Mouse (Mus musculus) limb, embryonic 13.5 days (tissue): Measurements from ENCODE around the gene Prkd2. TPM values are rescaled to one million over a fixed set of nuclear protein-coding genes. Genes with fewer than 3 reads are reported as not detected.

Source experiments
- ATAC-seq: fragments of 200-750 bp; cut with Nextera tagmentation; 2 replicates; pipeline ENCODE4 v1.8.0; 2017; ENCODE audit warnings: low read depth, moderate number of reproducible peaks, moderate TSS enrichment; ENCODE audit not compliant: low FRiP score
- H3K27ac ChIP-seq: fragments of 300-500 bp; sonication (generic); 2 replicates; pipeline ENCODE4 v1.5.1; 2015; ENCODE audit warnings: inconsistent platforms, mild to moderate bottlenecking, moderate library complexity
- H3K27me3 ChIP-seq: fragments of 300-500 bp; sonication (generic); 2 replicates; pipeline ENCODE4 v1.6.1; 2015; ENCODE audit warnings: mild to moderate bottlenecking, inconsistent platforms
- H3K36me3 ChIP-seq: fragments of 300-500 bp; sonication (generic); 2 replicates; pipeline ENCODE4 v1.6.1; 2015; ENCODE audit warnings: inconsistent platforms, mild to moderate bottlenecking, moderate library complexity
- H3K4me1 ChIP-seq: fragments of 300-500 bp; sonication (generic); 2 replicates; pipeline ENCODE4 v1.6.1; 2015; ENCODE audit warnings: inconsistent platforms
- H3K4me2 ChIP-seq: fragments of 300-500 bp; sonication (generic); replicated peaks from 2 replicates; pipeline ENCODE4 v1.6.1; 2015; ENCODE audit warnings: inconsistent platforms, mild to moderate bottlenecking, moderate library complexity
- H3K4me3 ChIP-seq: fragments of 300-500 bp; sonication (generic); 2 replicates; pipeline ENCODE4 v1.5.1; 2015; ENCODE audit warnings: moderate library complexity, mild to moderate bottlenecking, inconsistent platforms
- H3K9ac ChIP-seq: fragments of 300-500 bp; sonication (generic); 2 replicates; pipeline ENCODE4 v1.6.1; 2015; ENCODE audit warnings: mild to moderate bottlenecking, inconsistent platforms
- H3K9me3 ChIP-seq: fragments of 300-500 bp; sonication (generic); 2 replicates; pipeline ENCODE4 v1.6.1; 2016; ENCODE audit warnings: inconsistent platforms
- WGBS: fragments of 180-500 bp; shearing (Covaris S2); methylation state at CpG from one replicate; pipeline ENCODE4 v1.1.7; 2015; 5-methylcytosine and 5-hydroxymethylcytosine counted together
- polyA plus RNA-seq: library from polyadenylated mRNA; unstranded; fragments of >200 nt; fragmentation: Nextera tagmentation; extraction: Ambion mirVana; gene quantifications from 2 replicates; pipeline ENCODE4 v1.2.1, GENCODE M21; 2015

Prkd2 gene
- polyA plus RNA-seq, 1 experiment from 2014 or later: 20.8 TPM

- Histone ChIP-seq H3K4me2 (peak overlapping the region; percentile 44), H3K27ac (no peak overlapping the region)
Measured at GRCm38 (mm10) chr7:16885905-16886304, 43.2 kb downstream of the Prkd2 start.

GRCm38 (mm10) chr7:16890536-16890935 lies 47.8 kb downstream of the Prkd2 start:
- Histone ChIP-seq H3K27me3 (no peaks in the 10 kb centered on the region), H3K27ac (peak overlapping the region; percentile 99), H3K4me2 (peak overlapping the region; percentile 76), H3K36me3 (peaks cover 37% of the 10 kb centered on the region), H3K4me3 (peak overlapping the region; percentile 46), H3K9me3 (peaks cover 10% of the 10 kb centered on the region), H3K9ac (peak overlapping the region; percentile 64), H3K4me1 (peaks cover 62% of the 10 kb centered on the region)
- 11% methylated on average over 6 of the region's 6 CpGs for WGBS
- no peak for ATAC-seq

More at GRCm38 (mm10) chr7:16885905-16886304, 43.2 kb downstream of the Prkd2 start:
- Histone ChIP-seq H3K9me3 (peaks cover 21% of the 10 kb centered on the region), H3K4me1 (peaks cover 20% of the 10 kb centered on the region), H3K36me3 (peaks cover 84% of the 10 kb centered on the region), H3K4me3 (peak overlapping the region; percentile 34), H3K27me3 (no peaks in the 10 kb centered on the region), H3K9ac (no peak overlapping the region)
- ATAC-seq: no peak
- 58% methylated on average over 54 of the region's 59 CpGs for WGBS

GRCm38 (mm10) chr7:16890944-16891343 lies 48.2 kb downstream of the Prkd2 start:
- Histone ChIP-seq H3K4me2 (peak overlapping the region; percentile 76), H3K27me3 (no peaks in the 10 kb centered on the region), H3K4me3 (peak overlapping the region; percentile 46), H3K9ac (peak overlapping the region; percentile 64), H3K9me3 (peaks cover 6% of the 10 kb centered on the region), H3K36me3 (peaks cover 33% of the 10 kb centered on the region), H3K27ac (peak overlapping the region; percentile 99), H3K4me1 (peaks cover 62% of the 10 kb centered on the region)
- WGBS: 2% methylated on average over 23 of the region's 23 CpGs
- peak; percentile 86 for ATAC-seq

GRCm38 (mm10) chr7:16891641-16892351 lies 49.1 kb downstream of the Prkd2 start, which contains the start of gene Gng8:
Gene Gng8, plus strand, starts transcription at chr7:16891786.
- peaks cover 62% of the 10 kb centered on the region for H3K4me1 ChIP-seq
- peak; percentile 85 for ATAC-seq

GRCm38 (mm10) chr7:16892352-16892730 lies 49.6 kb downstream of the Prkd2 start:
- Histone ChIP-seq H3K4me3 (peak overlapping the region; percentile 46), H3K27ac (no peak overlapping the region; the same call in 1 of the 2 replicates), H3K27me3 (no peaks in the 10 kb centered on the region), H3K4me2 (peak overlapping the region; percentile 76), H3K9ac (peak overlapping the region; percentile 60), H3K9me3 (no peaks in the 10 kb centered on the region), H3K4me1 (peaks cover 62% of the 10 kb centered on the region), H3K36me3 (peaks cover 26% of the 10 kb centered on the region)
- no peak; the same call in 1 of the 2 replicates for ATAC-seq
- 33% methylated on average over 9 of the region's 9 CpGs for WGBS

More at GRCm38 (mm10) chr7:16891641-16892351, 49.1 kb downstream of the Prkd2 start, which contains the start of gene Gng8:
- under 1% methylated on average over 30 of the region's 30 CpGs for WGBS
- Histone ChIP-seq H3K27ac (peak within 1 kb of the TSS; percentile 99), H3K9me3 (no peaks in the 10 kb centered on the region), H3K4me2 (peak within 1 kb of the TSS; percentile 76), H3K27me3 (no peaks in the 10 kb centered on the region), H3K36me3 (peaks cover 27% of the 10 kb centered on the region), H3K4me3 (peak within 1 kb of the TSS; percentile 46), H3K9ac (peak within 1 kb of the TSS; percentile 64)

GRCm38 (mm10) chr7:16893612-16894011 lies 50.9 kb downstream of the Prkd2 start:
- H3K4me1 ChIP-seq: peaks cover 60% of the 10 kb centered on the region
- WGBS: 8% methylated on average over 6 of the region's 6 CpGs
- H3K4me3 ChIP-seq: peak overlapping the region; percentile 33; the same call in 1 of the 2 replicates
- H3K36me3 ChIP-seq: peaks cover 14% of the 10 kb centered on the region
- H3K27me3 ChIP-seq: no peaks in the 10 kb centered on the region
- 0 out of 2 replicates have a peak overlapping the region, but pooled peaks have one; percentile 19 for H3K9ac ChIP-seq
- H3K9me3 ChIP-seq: no peaks in the 10 kb centered on the region
- no peak overlapping the region for H3K27ac ChIP-seq
- peak overlapping the region; percentile 76 for H3K4me2 ChIP-seq
- no peak for ATAC-seq

- Histone ChIP-seq H3K4me3 (peak overlapping the region; percentile 33), H3K9ac (peak overlapping the region; percentile 50; the same call in 1 of the 2 replicates), H3K36me3 (peaks cover 10% of the 10 kb centered on the region), H3K27me3 (no peaks in the 10 kb centered on the region), H3K27ac (no peak overlapping the region; the same call in 1 of the 2 replicates), H3K4me1 (peaks cover 60% of the 10 kb centered on the region), H3K4me2 (peak overlapping the region; percentile 76), H3K9me3 (no peaks in the 10 kb centered on the region)
- WGBS: under 1% methylated on average over 4 of the region's 4 CpGs
- no peak for ATAC-seq
Measured at GRCm38 (mm10) chr7:16894279-16894678, 51.6 kb downstream of the Prkd2 start.

GRCm38 (mm10) chr7:16895000-16895399 lies 52.3 kb downstream of the Prkd2 start:
- H3K4me2 ChIP-seq: peak overlapping the region; percentile 76
- H3K9me3 ChIP-seq: no peaks in the 10 kb centered on the region
- peak overlapping the region; percentile 50; the same call in 1 of the 2 replicates for H3K9ac ChIP-seq
- under 1% methylated on average over 24 of the region's 24 CpGs for WGBS
- peaks cover 7% of the 10 kb centered on the region for H3K36me3 ChIP-seq
- H3K4me1 ChIP-seq: peaks cover 58% of the 10 kb centered on the region
- no peak overlapping the region for H3K27ac ChIP-seq
- peak; percentile 5; the same call in 1 of the 2 replicates for ATAC-seq
- no peaks in the 10 kb centered on the region for H3K27me3 ChIP-seq
- peak overlapping the region; percentile 33 for H3K4me3 ChIP-seq

- H3K4me1 ChIP-seq: peaks cover 58% of the 10 kb centered on the region
- WGBS: 34% methylated on average over 10 of the region's 10 CpGs
- no peak for ATAC-seq
- H3K4me3 ChIP-seq: peak overlapping the region; percentile 33
- 0 out of 2 replicates have a peak overlapping the region, but pooled peaks have one; percentile 8 for H3K9ac ChIP-seq
- H3K27me3 ChIP-seq: no peaks in the 10 kb centered on the region
- H3K36me3 ChIP-seq: peaks cover 7% of the 10 kb centered on the region
- no peak overlapping the region for H3K27ac ChIP-seq
- peak overlapping the region; percentile 76 for H3K4me2 ChIP-seq
- H3K9me3 ChIP-seq: no peaks in the 10 kb centered on the region
Measured at GRCm38 (mm10) chr7:16895511-16895910, 52.8 kb downstream of the Prkd2 start.

- H3K9ac ChIP-seq: 0 out of 2 replicates have a peak overlapping the region, but pooled peaks have one; percentile 31
Measured at GRCm38 (mm10) chr7:16900526-16900925, 57.8 kb downstream of the Prkd2 start.

GRCm38 (mm10) chr7:16903439-16903955 lies 60.8 kb downstream of the Prkd2 start:
- H3K9me3 ChIP-seq: no peaks in the 10 kb centered on the region
- no peaks in the 10 kb centered on the region for H3K36me3 ChIP-seq
- WGBS: 87% methylated on average over 2 of the region's 2 CpGs
- no peak for ATAC-seq
- H3K4me3 ChIP-seq: no peak overlapping the region
- no peak overlapping the region for H3K4me2 ChIP-seq
- H3K27ac ChIP-seq: no peak overlapping the region
- H3K9ac ChIP-seq: no peak overlapping the region
- H3K4me1 ChIP-seq: peaks cover 54% of the 10 kb centered on the region
- no peaks in the 10 kb centered on the region for H3K27me3 ChIP-seq

More at GRCm38 (mm10) chr7:16900526-16900925, 57.8 kb downstream of the Prkd2 start:
- ATAC-seq: no peak
- Histone ChIP-seq H3K4me1 (peaks cover 33% of the 10 kb centered on the region), H3K27me3 (no peaks in the 10 kb centered on the region), H3K9me3 (no peaks in the 10 kb centered on the region), H3K4me2 (no peak overlapping the region), H3K36me3 (peaks cover 7% of the 10 kb centered on the region), H3K4me3 (no peak overlapping the region), H3K27ac (no peak overlapping the region)
- WGBS: 21% methylated on average over 5 of the region's 5 CpGs

GRCm38 (mm10) chr7:16904120-16904675 lies 61.5 kb downstream of the Prkd2 start:
- Histone ChIP-seq H3K4me3 (no peak overlapping the region), H3K4me2 (no peak overlapping the region), H3K27ac (no peak overlapping the region), H3K9ac (no peak overlapping the region), H3K36me3 (no peaks in the 10 kb centered on the region), H3K4me1 (peaks cover 54% of the 10 kb centered on the region), H3K27me3 (no peaks in the 10 kb centered on the region), H3K9me3 (no peaks in the 10 kb centered on the region)
- ATAC-seq: no peak
- 42% methylated on average over 9 of the region's 10 CpGs for WGBS
